Mouse (Mus musculus) thymus, adult 2 months (tissue): ENCODE measurements around the gene Pcyox1.

Experiments
- CTCF ChIP-seq: fragments of 200-500 bp; IDR thresholded peaks from 2 replicates; pipeline ENCODE4 v1.5.1; 2012; ENCODE audit warnings: mild to moderate bottlenecking, control low read depth, low read length, moderate library complexity, borderline replicate concordance; ENCODE audit not compliant: control insufficient read depth, poor library complexity, insufficient read depth; ENCODE audit errors: extremely low read depth
- POLR2A ChIP-seq: fragments of 200-500 bp; IDR thresholded peaks from 2 replicates; pipeline ENCODE4 v1.6.1; 2012; ENCODE audit warnings: mild to moderate bottlenecking, low read length, control low read depth, moderate library complexity; ENCODE audit not compliant: control insufficient read depth, poor library complexity, insufficient read depth; ENCODE audit errors: extremely low read depth

DNA sequence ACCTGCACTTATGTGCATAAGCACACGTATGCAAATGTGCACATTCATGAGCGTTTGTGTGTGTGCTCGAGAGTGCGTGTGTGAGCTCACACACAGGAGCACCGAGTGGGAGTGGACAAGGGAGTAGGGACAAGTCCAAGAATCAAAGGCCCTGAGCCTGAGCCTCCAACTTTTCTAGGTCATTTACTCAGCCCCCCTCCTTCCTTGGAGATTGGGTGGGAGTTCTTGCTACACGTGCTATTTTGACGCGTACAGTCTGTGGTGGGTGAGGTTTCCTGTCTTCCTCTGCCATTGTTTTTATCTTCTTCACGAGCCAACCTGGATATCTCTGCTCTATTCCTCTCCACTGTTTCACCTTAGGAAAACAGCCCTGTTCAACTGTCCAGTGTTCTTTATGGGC is 40.0 kb downstream of the Pcyox1 start:
- TF ChIP-seq POLR2A: no peak
- no peak for TF ChIP-seq CTCF
